Mouse (Mus musculus): ENCODE measurements around the gene Gm4787. TPM values are rescaled to one million over a fixed set of nuclear protein-coding genes. Genes with fewer than 3 reads are reported as not detected.
A peak's percentile ranks its signal among the peaks of the same experiment; 100 is the strongest.
"Not testable (repeated sequence)": the region's sequence is repeated elsewhere in the genome, so short reads cannot be mapped to it uniquely, and the experiment has no call there.

Gm4787 gene
- 1.5 and 6.8 TPM in 2 replicates for total RNA-seq (2014; fragmentation: Nextera tagmentation)
- 0.23 TPM in 1 of 2 replicates, not detected in the other for total RNA-seq (2017)

DNA sequence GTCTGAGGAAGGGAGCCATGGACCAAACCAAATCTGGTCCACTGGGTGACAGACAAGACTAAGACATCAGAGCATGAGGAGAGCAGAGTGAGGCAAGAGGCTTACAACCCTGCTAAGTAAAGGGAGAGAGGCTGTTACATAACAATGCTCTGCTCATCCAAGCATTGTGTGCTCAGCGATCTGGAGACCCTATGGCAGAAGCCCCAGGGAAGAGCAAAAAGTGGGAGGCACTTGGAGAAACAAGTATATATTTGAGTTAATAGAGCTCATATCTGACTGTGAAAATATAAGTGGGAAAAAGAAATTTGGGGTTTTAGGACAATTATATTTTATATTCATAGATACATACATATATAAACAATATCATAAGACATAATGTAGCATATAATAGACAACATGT, at the start of gene Gm4787:
TSS of gene Gm4787 (minus strand) at position 101 of the 400 bp plus-strand sequence.
- not testable (repeated sequence) for ATAC-seq (replicated peaks; ENCODE audit: low FRiP score, low TSS enrichment, poor library complexity, severe bottlenecking)

DNA sequence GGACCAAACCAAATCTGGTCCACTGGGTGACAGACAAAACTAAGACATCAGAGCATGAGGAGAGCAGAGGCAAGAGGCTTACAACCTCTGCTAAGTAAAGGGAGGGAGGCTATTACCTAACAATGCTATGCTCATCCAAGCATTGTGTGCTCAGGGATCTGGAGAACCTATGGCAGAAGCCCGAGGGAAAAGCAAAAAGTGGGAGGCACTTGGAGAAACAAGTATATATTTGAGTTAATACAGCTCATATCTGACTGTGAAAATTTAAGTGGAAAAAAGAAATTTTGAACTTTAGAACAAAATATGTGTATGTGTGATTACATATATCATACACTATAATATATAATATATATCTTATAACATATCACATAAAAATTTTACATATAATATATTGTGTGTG, 42.6 kb upstream of the Gm4787 start, which contains the start of gene Adam4:
TSS of gene Adam4 (minus strand) at position 101 of the 400 bp plus-strand sequence.
- no peak for ATAC-seq (replicated peaks; ENCODE audit: low FRiP score, low TSS enrichment, poor library complexity, severe bottlenecking)

DNA sequence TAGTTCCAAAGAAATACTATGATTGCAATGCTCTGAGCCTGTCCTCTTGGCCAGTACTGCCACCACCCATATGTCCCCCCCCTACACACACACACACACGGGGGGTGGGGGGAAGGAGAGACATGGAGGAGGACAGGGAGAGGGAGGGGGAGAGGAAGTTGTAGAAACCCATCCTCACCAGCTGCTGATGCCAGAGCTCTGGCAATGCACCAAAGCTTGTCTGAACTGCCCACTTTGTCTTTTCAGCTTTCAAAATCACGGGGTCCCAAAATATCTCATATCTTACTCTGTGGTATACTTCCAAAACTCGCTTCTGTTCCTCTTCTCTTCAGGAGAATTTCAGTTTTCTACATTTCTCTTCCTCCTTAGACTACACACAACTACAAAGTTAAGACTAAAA, 33.9 kb upstream of the Gm4787 start:
- no peak for ATAC-seq (replicated peaks; ENCODE audit: low FRiP score, low TSS enrichment, poor library complexity, severe bottlenecking)

DNA sequence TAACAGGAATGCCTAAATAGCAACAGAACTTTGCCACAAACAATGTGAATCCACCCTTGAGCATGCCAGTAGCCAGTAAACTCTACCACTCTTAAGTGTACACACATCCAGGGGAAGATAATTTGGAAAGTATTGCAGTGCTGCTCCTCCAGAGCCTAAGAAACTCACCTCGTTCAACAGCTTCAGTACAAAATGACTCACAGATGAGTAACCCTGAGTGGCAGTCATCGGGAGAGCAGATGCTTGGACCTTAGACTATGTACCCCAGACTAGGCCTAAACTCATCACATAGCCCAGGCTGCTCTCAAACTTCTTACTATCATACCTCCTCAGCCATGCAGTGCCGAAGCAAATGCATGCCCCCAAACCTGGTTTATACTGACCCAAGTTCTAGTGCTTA, 29.7 kb upstream of the Gm4787 start:
- ATAC-seq (replicated peaks; ENCODE audit: low FRiP score, low TSS enrichment, poor library complexity, severe bottlenecking), result no peak

DNA sequence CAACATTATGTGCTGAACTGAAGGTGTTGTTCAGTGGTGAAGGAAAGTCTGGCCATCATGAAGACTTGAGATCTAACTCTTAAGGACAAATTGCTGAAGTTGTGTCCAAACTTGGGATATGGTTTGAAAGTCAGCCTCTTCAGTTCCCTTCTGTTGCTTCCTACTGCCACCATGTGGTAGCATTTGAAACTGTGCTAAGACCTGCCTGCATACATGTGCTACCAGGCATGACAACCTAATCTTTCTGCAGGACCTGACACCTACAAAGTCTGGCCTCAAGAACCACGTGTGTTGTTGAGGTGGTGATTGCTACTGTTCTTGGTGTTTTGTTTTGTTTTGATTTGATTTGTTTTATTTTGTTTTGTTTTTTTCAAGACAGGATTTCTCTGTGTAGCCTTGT, 22.9 kb upstream of the Gm4787 start:
- ATAC-seq (replicated peaks; ENCODE audit: low FRiP score, low TSS enrichment, poor library complexity, severe bottlenecking), result peak; percentile 84

DNA sequence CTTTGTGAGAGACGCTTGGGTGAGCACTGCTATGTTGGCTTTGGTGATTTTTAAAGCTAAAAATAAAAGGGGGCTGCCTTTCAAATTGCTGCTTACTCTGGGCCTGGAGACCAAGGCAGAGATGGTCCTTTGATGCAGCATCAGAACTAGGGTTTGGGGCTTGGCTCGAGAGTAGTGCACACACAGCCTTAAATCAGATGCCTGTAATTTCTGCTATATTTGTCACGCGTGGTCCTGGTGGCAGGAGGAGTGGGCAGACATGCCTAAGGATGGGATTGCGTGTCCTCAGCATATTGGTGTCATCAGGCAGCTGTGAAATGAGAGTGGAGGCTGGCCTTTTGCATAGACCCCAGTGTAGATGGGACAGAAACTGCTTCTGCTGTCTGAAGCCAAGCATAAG, 45.4 kb downstream of the Gm4787 start:
- ATAC-seq (replicated peaks; ENCODE audit: low FRiP score, low TSS enrichment, poor library complexity, severe bottlenecking), result no peak

DNA sequence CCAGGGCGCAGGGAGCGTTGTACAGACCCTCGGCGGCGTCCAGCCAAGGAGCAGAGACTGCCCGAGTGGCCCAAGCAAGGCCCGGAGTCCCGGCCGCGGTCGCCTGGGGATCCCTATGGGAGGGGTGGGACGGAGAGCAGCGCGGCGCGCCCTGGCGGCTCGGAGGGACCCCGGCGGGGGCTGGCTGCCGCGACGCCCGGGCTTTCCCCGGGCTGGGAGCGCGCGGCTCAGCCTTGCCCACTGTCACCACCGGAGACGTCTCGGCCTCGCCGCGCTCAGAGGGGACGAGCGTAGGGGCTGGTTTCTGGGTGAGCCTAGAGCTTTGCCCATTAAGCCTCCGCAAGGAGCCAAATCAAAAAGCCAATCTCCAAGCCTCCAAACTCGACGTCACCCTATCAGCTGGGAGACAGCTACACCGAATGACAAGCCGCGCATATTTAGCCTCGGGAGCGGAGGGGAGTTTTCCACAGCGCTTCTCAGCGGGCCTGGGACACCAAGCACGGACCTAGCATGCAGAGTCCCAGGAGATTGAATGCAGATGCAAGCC, 46.3 kb downstream of the Gm4787 start, which contains the start of gene Slc8a3:
TSS of gene Slc8a3 (minus strand) at position 306 of the 547 bp plus-strand sequence.
- no peak for ATAC-seq (replicated peaks; ENCODE audit: low FRiP score, low TSS enrichment, poor library complexity, severe bottlenecking)

DNA sequence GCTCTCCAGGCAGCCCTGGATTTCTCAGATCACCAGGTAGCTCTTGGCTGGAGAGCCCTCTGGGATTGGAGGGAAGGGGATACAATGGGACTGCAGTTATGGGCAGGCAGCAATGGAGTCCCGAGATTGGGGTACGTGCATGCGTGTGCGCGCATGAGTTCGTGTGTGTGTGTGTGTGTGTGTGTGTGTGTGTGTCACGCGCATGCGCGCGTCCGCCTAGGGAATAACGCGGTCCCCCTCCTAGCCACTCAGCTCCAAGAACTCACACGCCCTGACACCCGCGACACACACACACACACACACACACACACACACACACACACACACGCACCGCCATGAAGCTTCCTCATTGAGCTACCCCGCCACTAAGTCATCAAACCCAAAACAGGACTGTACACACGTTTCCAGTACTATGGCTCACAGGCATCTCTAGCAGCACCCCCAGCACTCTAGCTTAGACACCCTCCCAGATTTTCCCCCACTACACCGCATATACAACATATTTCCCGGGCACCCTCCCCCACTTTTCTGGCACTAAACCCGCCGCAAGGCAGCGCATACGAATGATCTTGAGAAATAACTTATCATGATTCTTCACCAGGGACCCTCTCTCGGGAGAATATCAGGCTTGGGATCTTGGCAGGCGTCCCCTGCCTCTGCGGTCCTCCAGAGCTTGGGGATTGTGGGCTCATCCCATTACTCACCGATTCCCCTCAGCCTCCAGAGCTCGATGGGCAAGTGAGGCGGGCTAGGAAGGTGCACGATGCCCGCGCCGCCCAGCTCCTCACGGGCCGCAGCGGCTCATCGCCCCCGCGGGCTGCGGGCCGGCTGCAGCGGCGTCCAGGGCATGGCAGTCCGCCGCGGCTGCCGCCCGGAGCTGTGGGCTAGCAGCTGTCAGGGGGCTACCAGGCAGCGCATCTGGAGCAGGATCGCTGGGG, 47.1 kb downstream of the Gm4787 start:
- no peak for ATAC-seq (replicated peaks; ENCODE audit: low FRiP score, low TSS enrichment, poor library complexity, severe bottlenecking)

DNA sequence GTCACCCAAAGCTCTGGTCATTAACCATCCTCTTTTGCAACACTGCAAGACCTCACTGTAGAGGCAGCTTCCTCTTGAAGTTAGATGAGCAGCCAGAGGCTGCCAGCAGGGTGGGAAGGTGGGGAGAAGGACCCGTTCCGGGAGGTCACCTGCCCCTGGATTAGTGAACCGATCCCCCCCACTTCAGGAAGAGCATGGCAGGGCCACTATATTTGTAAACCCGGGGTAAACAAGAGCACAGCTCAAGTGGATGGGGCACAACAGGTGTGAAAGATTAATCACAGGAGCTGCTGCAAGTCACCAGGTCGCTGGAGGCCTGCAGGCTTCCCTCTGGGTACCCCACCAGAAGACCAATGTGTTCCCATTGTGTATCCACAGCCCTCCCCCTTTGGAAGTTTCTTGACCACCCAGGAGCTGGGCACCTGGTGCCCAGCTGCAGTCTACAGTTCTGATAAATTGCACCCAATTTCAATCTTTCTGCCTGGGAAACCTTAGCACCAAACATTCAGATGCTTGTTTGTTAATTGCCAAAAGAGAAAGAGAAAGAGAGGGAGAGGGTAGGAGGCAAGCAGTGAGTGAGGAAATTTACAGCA, 48.1 kb downstream of the Gm4787 start:
- no peak for ATAC-seq (replicated peaks; ENCODE audit: low FRiP score, low TSS enrichment, poor library complexity, severe bottlenecking)

Other genes starting within 250 kb of the Gm4787 start
- not detected in 2 replicates for gene Slc8a3, start 46.3 kb downstream of the Gm4787 start, total RNA-seq (2014; fragmentation: Nextera tagmentation)
- 0.34 TPM in 1 of 2 replicates, not detected in the other for gene Slc8a3, start 46.3 kb downstream of the Gm4787 start, total RNA-seq (2017)
- 4.3 and 6.9 TPM in 2 replicates for gene Adam4, start 42.5 kb upstream of the Gm4787 start, total RNA-seq (2014; fragmentation: Nextera tagmentation)
- not detected in 2 replicates for gene Adam4, start 42.5 kb upstream of the Gm4787 start, total RNA-seq (2017)
- 77.5 and 115 TPM in 2 replicates for gene Cox16, start 105.7 kb upstream of the Gm4787 start, total RNA-seq (2014; fragmentation: Nextera tagmentation)
- 70.2 and 120 TPM in 2 replicates for gene Cox16, start 105.7 kb upstream of the Gm4787 start, total RNA-seq (2017)
- gene Gm20498, start 153.4 kb upstream of the Gm4787 start, total RNA-seq (2014; fragmentation: Nextera tagmentation), result 9.7 and 18.7 TPM in 2 replicates
- 57.2 and 72.9 TPM in 2 replicates for gene Gm20498, start 153.4 kb upstream of the Gm4787 start, total RNA-seq (2017)
- 18.4 and 34.7 TPM in 2 replicates for gene Synj2bp, start 153.4 kb upstream of the Gm4787 start, total RNA-seq (2014; fragmentation: Nextera tagmentation)
- gene Synj2bp, start 153.4 kb upstream of the Gm4787 start, total RNA-seq (2017), result 43.6 and 48.1 TPM in 2 replicates
- not detected in 2 replicates for gene Adam21, start 189.0 kb upstream of the Gm4787 start, total RNA-seq (2014; fragmentation: Nextera tagmentation)
- not detected in 2 replicates for gene Adam21, start 189.0 kb upstream of the Gm4787 start, total RNA-seq (2017)
- gene Med6, start 215.5 kb upstream of the Gm4787 start, total RNA-seq (2014; fragmentation: Nextera tagmentation), result 37.6 and 44.1 TPM in 2 replicates
- 80.8 and 91.1 TPM in 2 replicates for gene Med6, start 215.5 kb upstream of the Gm4787 start, total RNA-seq (2017)